Mouse (Mus musculus) liver, embryonic 16.5 days (tissue): ENCODE data around the gene Crip1. TPM values are rescaled to one million over a fixed set of nuclear protein-coding genes. Genes with fewer than 3 reads are reported as not detected.

Source experiments
- ATAC-seq: fragments of 200-750 bp; cut with Nextera tagmentation; 2 replicates; pipeline ENCODE4 v1.8.0; 2017; ENCODE audit warnings: low read depth, mild to moderate bottlenecking, moderate number of reproducible peaks, moderate library complexity
- H3K27ac ChIP-seq: fragments of 300-500 bp; sonication (generic); 2 replicates; pipeline ENCODE4 v1.5.1; 2014; ENCODE audit warnings: mild to moderate bottlenecking, low read length
- H3K27me3 ChIP-seq: fragments of 300-500 bp; sonication (generic); 2 replicates; pipeline ENCODE4 v1.6.1; 2014; ENCODE audit warnings: low read depth, low read length, mixed read lengths; ENCODE audit not compliant: control insufficient read depth, insufficient read depth
- H3K36me3 ChIP-seq: fragments of 300-500 bp; sonication (generic); 2 replicates; pipeline ENCODE4 v1.6.1; 2014; ENCODE audit warnings: mild to moderate bottlenecking; ENCODE audit not compliant: control insufficient read depth, insufficient read depth
- H3K4me1 ChIP-seq: fragments of 300-500 bp; sonication (generic); 2 replicates; pipeline ENCODE4 v1.6.1; 2014; ENCODE audit warnings: low read depth, low read length, mixed read lengths; ENCODE audit not compliant: control insufficient read depth
- H3K4me2 ChIP-seq: fragments of 300-500 bp; sonication (generic); 2 replicates; pipeline ENCODE4 v1.6.1; 2014; ENCODE audit warnings: low read depth, low read length, mixed read lengths
- H3K4me3 ChIP-seq: fragments of 300-500 bp; sonication (generic); 2 replicates; pipeline ENCODE4 v1.5.1; 2014; ENCODE audit warnings: low read depth, mild to moderate bottlenecking, low read length
- H3K9ac ChIP-seq: fragments of 300-500 bp; sonication (generic); 2 replicates; pipeline ENCODE4 v1.6.1; 2014; ENCODE audit warnings: low read depth, low read length
- H3K9me3 ChIP-seq: fragments of 300-500 bp; sonication (generic); replicated peaks from 2 replicates; pipeline ENCODE4 v1.6.1; 2016; ENCODE audit warnings: low read length; ENCODE audit not compliant: control insufficient read depth
- WGBS: fragments of 180-500 bp; shearing (Covaris S2); extraction: QIAGEN DNeasy Blood & Tissue Kit; methylation state at CpG from one replicate; pipeline ENCODE4 v1.1.7; 2014; ENCODE audit not compliant: insufficient replicate concordance; 5-methylcytosine and 5-hydroxymethylcytosine counted together
- polyA plus RNA-seq: library from polyadenylated mRNA; unstranded; fragments of >200 nt; fragmentation: Nextera tagmentation; extraction: Ambion mirVana; gene quantifications from 2 replicates; pipeline ENCODE4 v1.2.1, GENCODE M21; 2015

The Crip1 gene
- polyA plus RNA-seq, 1 experiment from 2014 or later, result 102 TPM

- no peaks in the 10 kb centered on the region for H3K36me3 ChIP-seq
- peak overlapping the region; percentile 30; the same call in 1 of the 2 replicates for H3K9ac ChIP-seq
- no peaks in the 10 kb centered on the region for H3K9me3 ChIP-seq
- H3K4me3 ChIP-seq, result peak overlapping the region; percentile 73
- peaks cover 42% of the 10 kb centered on the region for H3K4me1 ChIP-seq
- ATAC-seq, result peak; percentile 1; the same call in 1 of the 2 replicates
- H3K27me3 ChIP-seq, result peaks cover 48% of the 10 kb centered on the region
- WGBS, result 20% methylated on average over 15 of the region's 15 CpGs
- H3K4me2 ChIP-seq, result peak overlapping the region; percentile 17
- H3K27ac ChIP-seq, result peak overlapping the region; percentile 70
Observed at GRCm38 (mm10) chr12:113142021-113142975, 3.8 kb upstream of the Crip1 start.

- Histone ChIP-seq H3K4me3 (0 out of 2 replicates have a peak overlapping the region, but pooled peaks have one; percentile 1), H3K27ac (no peak overlapping the region), H3K9me3 (no peaks in the 10 kb centered on the region), H3K4me2 (no peak overlapping the region; the same call in 1 of the 2 replicates), H3K27me3 (peaks cover 50% of the 10 kb centered on the region), H3K9ac (no peak overlapping the region), H3K36me3 (no peaks in the 10 kb centered on the region), H3K4me1 (peaks cover 48% of the 10 kb centered on the region)
- ATAC-seq, result no peak
- 38% methylated on average over 7 of the region's 7 CpGs for WGBS
Observed at GRCm38 (mm10) chr12:113143164-113143563, 3.0 kb upstream of the Crip1 start.

- ATAC-seq, result no peak
- peaks cover 55% of the 10 kb centered on the region for H3K4me1 ChIP-seq
- H3K27me3 ChIP-seq, result peaks cover 55% of the 10 kb centered on the region
- 61% methylated on average over 20 of the region's 20 CpGs for WGBS
- H3K27ac ChIP-seq, result no peak overlapping the region
- H3K9me3 ChIP-seq, result no peaks in the 10 kb centered on the region
- H3K4me3 ChIP-seq, result no peak overlapping the region
- H3K9ac ChIP-seq, result no peak overlapping the region
- no peak overlapping the region for H3K4me2 ChIP-seq
- H3K36me3 ChIP-seq, result no peaks in the 10 kb centered on the region
Observed at GRCm38 (mm10) chr12:113144001-113144756, 1.9 kb upstream of the Crip1 start.

GRCm38 (mm10) chr12:113144886-113145285 is 1.2 kb upstream of the Crip1 start:
- 80% methylated on average over 16 of the region's 16 CpGs for WGBS
- no peak overlapping the region for H3K27ac ChIP-seq
- H3K4me1 ChIP-seq, result peaks cover 49% of the 10 kb centered on the region
- H3K36me3 ChIP-seq, result no peaks in the 10 kb centered on the region
- H3K4me3 ChIP-seq, result no peak overlapping the region
- no peaks in the 10 kb centered on the region for H3K9me3 ChIP-seq
- ATAC-seq, result no peak
- H3K4me2 ChIP-seq, result no peak overlapping the region
- H3K9ac ChIP-seq, result no peak overlapping the region
- H3K27me3 ChIP-seq, result peaks cover 52% of the 10 kb centered on the region

- ATAC-seq, result no peak
- no peak overlapping the region for H3K9ac ChIP-seq
- H3K36me3 ChIP-seq, result no peaks in the 10 kb centered on the region
- H3K27ac ChIP-seq, result no peak overlapping the region
- H3K4me3 ChIP-seq, result no peak overlapping the region
- H3K4me2 ChIP-seq, result no peak overlapping the region
- 70% methylated on average over 5 of the region's 5 CpGs for WGBS
- peaks cover 52% of the 10 kb centered on the region for H3K27me3 ChIP-seq
- H3K4me1 ChIP-seq, result peaks cover 42% of the 10 kb centered on the region
- H3K9me3 ChIP-seq, result no peaks in the 10 kb centered on the region
Observed at GRCm38 (mm10) chr12:113145591-113145990, 525 bp upstream of the Crip1 start.

GRCm38 (mm10) chr12:113147481-113147880 is 1.4 kb downstream of the Crip1 start:
- WGBS, result 60% methylated on average over 8 of the region's 8 CpGs

GRCm38 (mm10) chr12:113148381-113149035 is 2.4 kb downstream of the Crip1 start:
- Histone ChIP-seq H3K4me1 (peaks cover 47% of the 10 kb centered on the region), H3K36me3 (no peaks in the 10 kb centered on the region), H3K9me3 (no peaks in the 10 kb centered on the region), H3K4me3 (no peak overlapping the region), H3K9ac (no peak overlapping the region), H3K27me3 (peaks cover 49% of the 10 kb centered on the region), H3K27ac (no peak overlapping the region), H3K4me2 (no peak overlapping the region)
- 24% methylated on average over 16 of the region's 16 CpGs for WGBS
- ATAC-seq, result peak; percentile 25

More at GRCm38 (mm10) chr12:113147481-113147880, 1.4 kb downstream of the Crip1 start:
- Histone ChIP-seq H3K27me3 (peaks cover 51% of the 10 kb centered on the region), H3K9ac (no peak overlapping the region), H3K4me1 (peaks cover 52% of the 10 kb centered on the region), H3K27ac (no peak overlapping the region), H3K36me3 (no peaks in the 10 kb centered on the region), H3K4me3 (no peak overlapping the region), H3K9me3 (no peaks in the 10 kb centered on the region), H3K4me2 (no peak overlapping the region)
- ATAC-seq, result no peak

GRCm38 (mm10) chr12:113149341-113149740 is 3.2 kb downstream of the Crip1 start:
- Histone ChIP-seq H3K9me3 (no peaks in the 10 kb centered on the region), H3K36me3 (no peaks in the 10 kb centered on the region), H3K27ac (no peak overlapping the region), H3K4me1 (peaks cover 47% of the 10 kb centered on the region), H3K9ac (no peak overlapping the region), H3K27me3 (peaks cover 43% of the 10 kb centered on the region), H3K4me2 (no peak overlapping the region), H3K4me3 (no peak overlapping the region)
- WGBS, result 63% methylated on average over 4 of the region's 4 CpGs
- no peak for ATAC-seq
